Mouse (Mus musculus) MEL (cell line): ENCODE data around the gene Pinlyp. TPM values are rescaled to one million over a fixed set of nuclear protein-coding genes. Genes with fewer than 3 reads are reported as not detected.

Source experiments
- DNase-seq: peaks from one replicate; pipeline ENCODE4 v3.0.0; 2011; ENCODE audit warnings: low read depth, low spot score
- H3K27ac ChIP-seq: 2 replicates; pipeline ENCODE4 v1.5.1; 2012; ENCODE audit warnings: low read depth, mild to moderate bottlenecking, control low read depth, low read length, moderate library complexity; ENCODE audit not compliant: control insufficient read depth
- H3K27me3 ChIP-seq, 2 experiments: fragments of 150-350 bp in 1 of 2; sonication (generic) in 1 of 2; 2 replicates each; pipeline ENCODE4 v1.6.1; 2012; ENCODE audit warnings: low read length in 2 of 2, mild to moderate bottlenecking in 2 of 2, improper control_type of control experiment in 1 of 2, moderate library complexity in 1 of 2; ENCODE audit not compliant: insufficient read depth in 2 of 2, control insufficient read depth in 1 of 2
- H3K36me3 ChIP-seq, 2 experiments: 2 replicates each; pipeline ENCODE4 v1.6.1; 2012 to 2014; ENCODE audit warnings: low read length in 2 of 2, improper control_type of control experiment in 1 of 2, inconsistent platforms in 1 of 2, mild to moderate bottlenecking in 1 of 2; ENCODE audit not compliant: insufficient read depth in 2 of 2, control insufficient read depth in 1 of 2
- H3K4me1 ChIP-seq, 2 experiments: fragments of 150-350 bp in 1 of 2; sonication (generic) in 1 of 2; 2 replicates each; pipeline ENCODE4 v1.6.1; 2012; ENCODE audit warnings: low read length in 2 of 2, improper control_type of control experiment in 1 of 2, mild to moderate bottlenecking in 1 of 2; ENCODE audit not compliant: insufficient read depth in 2 of 2, control insufficient read depth in 1 of 2
- H3K4me3 ChIP-seq, 2 experiments: fragments of 150-350 bp in 1 of 2; sonication (generic) in 1 of 2; 2 replicates each; pipeline ENCODE4 v1.5.1; 2012; ENCODE audit warnings: low read depth in 2 of 2, low read length in 2 of 2, mild to moderate bottlenecking in 2 of 2, moderate library complexity in 2 of 2, control low read depth in 1 of 2, improper control_type of control experiment in 1 of 2; ENCODE audit not compliant: control insufficient read depth in 1 of 2, insufficient read depth in 1 of 2
- H3K79me2 ChIP-seq: 2 replicates; pipeline ENCODE4 v1.6.1; 2012; ENCODE audit warnings: mild to moderate bottlenecking, low read length, moderate library complexity; ENCODE audit not compliant: control insufficient read depth, poor library complexity, insufficient read depth
- H3K9ac ChIP-seq: 2 replicates; pipeline ENCODE4 v1.6.1; 2012; ENCODE audit warnings: low read depth, mild to moderate bottlenecking, control low read depth, low read length, moderate library complexity; ENCODE audit not compliant: control insufficient read depth, poor library complexity, severe bottlenecking
- H3K9me3 ChIP-seq: fragments of 150-350 bp; sonication (generic); replicated peaks from 2 replicates; pipeline ENCODE4 v1.6.1; 2012; ENCODE audit warnings: mild to moderate bottlenecking, low read length, improper control_type of control experiment, moderate library complexity; ENCODE audit not compliant: insufficient read depth
- BHLHE40 ChIP-seq: IDR thresholded peaks from 2 replicates; pipeline ENCODE4 v1.6.1; 2012; ENCODE audit warnings: low read depth, mild to moderate bottlenecking, inconsistent platforms, low read length, improper control_type of control experiment, borderline replicate concordance
- CTCF ChIP-seq, 3 experiments: IDR thresholded peaks in 2 of 3; conservative IDR thresholded peaks in 1 of 3; 2 replicates each; pipeline ENCODE4 v1.5.1; 2011 to 2012; ENCODE audit warnings: low read length in 3 of 3, low read depth in 2 of 3, mild to moderate bottlenecking in 2 of 3, improper control_type of control experiment in 1 of 3, inconsistent platforms in 1 of 3, mixed read lengths in 1 of 3, moderate library complexity in 1 of 3; ENCODE audit not compliant: control insufficient read depth in 1 of 3, insufficient read depth in 1 of 3, poor library complexity in 1 of 3, severe bottlenecking in 1 of 3
- E2F4 ChIP-seq: IDR thresholded peaks from 2 replicates; pipeline ENCODE4 v1.6.1; 2011; ENCODE audit warnings: low read depth, low read length, improper control_type of control experiment, borderline replicate concordance
- ETS1 ChIP-seq: IDR thresholded peaks from 2 replicates; pipeline ENCODE4 v1.6.1; 2012; ENCODE audit warnings: low read depth, mild to moderate bottlenecking, inconsistent platforms, low read length, improper control_type of control experiment, moderate library complexity
- JUND ChIP-seq: IDR thresholded peaks from 2 replicates; pipeline ENCODE4 v1.6.1; 2011; ENCODE audit warnings: low read depth, mild to moderate bottlenecking, improper control_type of control experiment, low read length
- KAT2A ChIP-seq: conservative IDR thresholded peaks from 2 replicates; pipeline ENCODE4 v1.6.1; 2012; ENCODE audit warnings: low read depth, low read length, improper control_type of control experiment, inconsistent platforms
- MAFK ChIP-seq: IDR thresholded peaks from 2 replicates; pipeline ENCODE4 v1.6.1; 2011; ENCODE audit warnings: low read depth, mild to moderate bottlenecking, low read length, improper control_type of control experiment, borderline replicate concordance
- MEF2A ChIP-seq: IDR thresholded peaks from 2 replicates; pipeline ENCODE4 v1.6.1; 2014; ENCODE audit warnings: low read depth, mild to moderate bottlenecking, inconsistent platforms, low read length, improper control_type of control experiment; ENCODE audit not compliant: poor library complexity, insufficient replicate concordance, severe bottlenecking; ENCODE audit errors: extremely low read depth
- MYB ChIP-seq: IDR thresholded peaks from 2 replicates; pipeline ENCODE4 v1.6.1; 2011; ENCODE audit warnings: mild to moderate bottlenecking, low read depth, low read length, improper control_type of control experiment
- MYC ChIP-seq: IDR thresholded peaks from 2 replicates; pipeline ENCODE4 v1.6.1; 2011; ENCODE audit warnings: low read depth, mild to moderate bottlenecking, low read length, improper control_type of control experiment, moderate library complexity
- POLR2AphosphoS2 ChIP-seq: IDR thresholded peaks from 2 replicates; pipeline ENCODE4 v1.6.1; 2011; ENCODE audit warnings: low read length, improper control_type of control experiment
- POLR2AphosphoS5 ChIP-seq: IDR thresholded peaks from 2 replicates; pipeline ENCODE4 v1.6.1; 2012; ENCODE audit warnings: low read depth, borderline replicate concordance, mild to moderate bottlenecking, inconsistent platforms, low read length, moderate library complexity, mixed read lengths
- RAD21 ChIP-seq: IDR thresholded peaks from 2 replicates; pipeline ENCODE4 v1.6.1; 2011; ENCODE audit warnings: mild to moderate bottlenecking, low read depth, low read length, improper control_type of control experiment
- RCOR1 ChIP-seq: IDR thresholded peaks from 2 replicates; pipeline ENCODE4 v1.6.1; 2012; ENCODE audit warnings: low read depth, mild to moderate bottlenecking, inconsistent platforms, low read length, improper control_type of control experiment
- SIN3A ChIP-seq: IDR thresholded peaks from 2 replicates; pipeline ENCODE4 v1.6.1; 2012; ENCODE audit warnings: low read length, improper control_type of control experiment, inconsistent platforms
- SMC3 ChIP-seq: IDR thresholded peaks from 2 replicates; pipeline ENCODE4 v1.6.1; 2011; ENCODE audit warnings: low read depth, low read length, improper control_type of control experiment
- TAL1 ChIP-seq: IDR thresholded peaks from 2 replicates; pipeline ENCODE4 v1.6.1; 2012; ENCODE audit warnings: mild to moderate bottlenecking, inconsistent platforms, low read length, moderate library complexity, mixed read lengths
- TBP ChIP-seq: IDR thresholded peaks from 2 replicates; pipeline ENCODE4 v1.8.0; 2011; ENCODE audit warnings: low read depth, low read length, improper control_type of control experiment
- ZC3H11A ChIP-seq: IDR thresholded peaks from 2 replicates; pipeline ENCODE4 v1.6.1; 2012; ENCODE audit warnings: low read depth, mild to moderate bottlenecking, inconsistent platforms, low read length, improper control_type of control experiment
- polyA plus RNA-seq, 2 experiments: library from polyadenylated mRNA; stranded (reverse) in 1 of 2; unstranded in 1 of 2; fragments of >175 nt in 1 of 2; fragments of >200 nt in 1 of 2; gene quantifications; 2 replicates each; pipeline versions ENCODE4 v1.2.1 to v1.2.4; 2012; ENCODE audit warnings: low replicate concordance in 2 of 2, low read depth in 1 of 2; ENCODE audit not compliant: insufficient read length in 2 of 2, insufficient read depth in 1 of 2, missing spikeins in 1 of 2
- total RNA-seq: library from RNA; depleted of rRNA; stranded (reverse); fragments of 300-350 nt; gene quantifications from 2 replicates; pipeline ENCODE4 v1.2.3, GENCODE M21; 2012

Pinlyp gene
- total and polyA plus RNA-seq, 3 experiments = not detected

DNA sequence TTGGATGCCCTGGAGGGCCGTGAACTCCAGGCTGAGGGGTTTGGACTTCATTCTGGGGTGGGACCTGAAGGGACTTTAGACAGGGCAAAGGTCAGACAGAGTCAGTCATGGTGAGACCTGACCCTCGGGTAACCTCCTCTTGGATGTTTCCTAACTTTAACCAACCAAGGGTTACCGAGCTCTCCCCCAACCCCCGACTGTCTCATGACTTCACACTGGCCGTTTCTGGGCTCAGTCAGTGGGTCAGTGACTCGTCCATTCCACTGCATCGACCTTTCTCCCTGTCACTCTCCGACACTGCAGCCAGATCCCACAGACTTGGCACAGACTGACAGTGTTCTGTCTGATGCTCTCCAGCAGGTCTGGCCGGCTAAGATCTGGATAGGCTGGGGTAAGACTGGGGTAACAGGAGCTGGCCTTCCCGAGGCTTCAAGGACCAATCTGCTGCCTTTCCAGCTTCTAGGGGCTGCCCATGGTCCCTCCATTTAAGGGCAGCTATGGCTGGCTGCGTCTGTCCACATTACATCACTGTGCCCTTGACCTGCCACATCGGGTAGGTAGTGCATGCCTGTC is 28.4 kb upstream of the Pinlyp start:
- no peaks in the 10 kb centered on the region for H3K4me1 ChIP-seq
- H3K36me3 ChIP-seq = no peaks in the 10 kb centered on the region
- no peak overlapping the region for H3K9ac ChIP-seq
- H3K27ac ChIP-seq = no peak overlapping the region
- TF ChIP-seq TBP = no peak
- 0 out of 2 replicates have a peak, but pooled peaks have one; percentile 20 for TF ChIP-seq POLR2AphosphoS2
- no peaks in the 10 kb centered on the region for H3K9me3 ChIP-seq
- H3K27me3 ChIP-seq = no peaks in the 10 kb centered on the region
- no peaks in the 10 kb centered on the region; the same call in 1 of the 2 replicates for H3K79me2 ChIP-seq
- no peak for DNase-seq
- H3K4me3 ChIP-seq = no peak overlapping the region

DNA sequence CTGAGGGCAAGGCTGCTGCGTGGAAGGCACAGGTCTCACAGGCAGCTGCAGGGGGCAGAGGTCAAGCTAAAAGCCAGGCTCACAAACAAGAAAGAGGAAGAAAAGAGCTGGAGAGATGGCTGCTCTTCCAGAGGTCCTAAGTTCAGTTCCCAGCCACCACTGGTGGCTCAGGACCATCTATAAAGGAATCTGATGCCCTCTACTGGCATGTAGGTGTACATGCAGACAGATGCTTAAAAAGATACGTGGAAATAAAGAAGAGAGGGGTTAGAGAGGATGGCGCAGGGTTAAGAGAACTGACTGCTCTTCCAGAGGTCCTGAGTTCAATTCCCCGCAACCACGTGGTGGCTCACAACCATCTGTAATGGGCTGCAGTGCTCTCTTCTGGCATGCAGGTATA is 26.5 kb upstream of the Pinlyp start:
- Histone ChIP-seq H3K36me3 (no peaks in the 10 kb centered on the region), H3K79me2 (no peaks in the 10 kb centered on the region), H3K9me3 (no peaks in the 10 kb centered on the region), H3K27ac (no peak overlapping the region), H3K27me3 (no peaks in the 10 kb centered on the region), H3K4me1 (no peaks in the 10 kb centered on the region), H3K9ac (no peak overlapping the region), H3K4me3 (no peak overlapping the region)
- peak; percentile 57 for DNase-seq
- TF ChIP-seq MYB = no peak
- TF ChIP-seq POLR2AphosphoS5 = no peak
- TF ChIP-seq CTCF (IDR thresholded peaks at IDR 0.05 in 2 of 3, conservative IDR thresholded peaks at IDR 0.05 in 1 of 3; ENCODE audit: control insufficient read depth in 1 of 3, insufficient read depth in 1 of 3, low read depth in 2 of 3, low read length in 3 of 3, poor library complexity in 1 of 3, severe bottlenecking in 1 of 3) = peak; percentile 37 to 69 (median 63); a peak in 5 of 6 replicates
- no peak for TF ChIP-seq RCOR1
- no peak for TF ChIP-seq TAL1
- peak; percentile 47 for TF ChIP-seq RAD21
- TF ChIP-seq SMC3 = peak; percentile 47

DNA sequence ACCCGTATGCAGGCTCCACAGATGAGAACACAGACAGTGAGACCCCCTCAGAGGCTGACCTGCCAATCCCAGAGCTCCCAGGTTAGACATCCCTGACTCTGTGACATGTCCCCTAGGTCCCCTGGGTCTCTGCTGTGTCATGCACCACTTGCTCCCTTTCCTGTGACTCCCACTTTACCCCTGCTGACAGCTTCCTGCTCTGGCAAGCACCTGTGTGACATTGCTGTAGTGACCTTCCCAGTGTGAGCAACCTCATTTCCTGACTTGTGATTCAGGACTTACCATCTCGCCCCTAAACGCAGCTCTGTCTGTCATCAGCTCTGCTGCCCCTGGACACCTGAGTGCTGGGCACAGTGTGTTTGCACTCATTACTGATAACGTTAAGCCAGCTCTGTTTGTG is 25.2 kb upstream of the Pinlyp start:
- H3K27ac ChIP-seq = no peak overlapping the region
- H3K9me3 ChIP-seq = no peaks in the 10 kb centered on the region
- H3K79me2 ChIP-seq = no peaks in the 10 kb centered on the region
- H3K27me3 ChIP-seq = no peaks in the 10 kb centered on the region
- H3K36me3 ChIP-seq = peaks cover 0 to 3% of the 10 kb centered on the region in 2 experiments; a peak in 1 of 4 replicates
- H3K4me1 ChIP-seq = no peaks in the 10 kb centered on the region
- no peak overlapping the region for H3K9ac ChIP-seq
- H3K4me3 ChIP-seq = no peak overlapping the region
- no peak for DNase-seq
- no peak for TF ChIP-seq ETS1
- TF ChIP-seq MEF2A = no peak
- TF ChIP-seq POLR2AphosphoS5 = no peak
- TF ChIP-seq ZC3H11A = no peak
- no peak for TF ChIP-seq BHLHE40
- no peak for TF ChIP-seq MYC
- no peak for TF ChIP-seq E2F4
- TF ChIP-seq POLR2AphosphoS2 = no peak
- TF ChIP-seq JUND = no peak
- no peak for TF ChIP-seq SIN3A
- TF ChIP-seq MAFK = no peak
- no peak for TF ChIP-seq RAD21
- no peak for TF ChIP-seq CTCF (IDR thresholded peaks at IDR 0.05 in 2 of 3, conservative IDR thresholded peaks at IDR 0.05 in 1 of 3; ENCODE audit: control insufficient read depth in 1 of 3, insufficient read depth in 1 of 3, low read depth in 2 of 3, low read length in 3 of 3, poor library complexity in 1 of 3, severe bottlenecking in 1 of 3)
- no peak for TF ChIP-seq KAT2A
